Mouse (Mus musculus): ENCODE results near the gene Syt16.

- TF ChIP-seq CTCF (IDR thresholded peaks at IDR 0.05; ENCODE audit: low read depth) (no peak), EP300 (IDR thresholded peaks at IDR 0.05; ENCODE audit: low read depth) (no peak)
These were observed 9.0 kb upstream of the Syt16 start for GRCm38 (mm10) chr12:73988393-73989008.
